Mouse (Mus musculus) Patski (cell line): ENCODE measurements around the gene Ulk4. TPM values are rescaled to one million over a fixed set of nuclear protein-coding genes. Genes with fewer than 3 reads are reported as not detected.
A peak's percentile ranks its signal among the peaks of the same experiment; 100 is the strongest.

ENCODE experiments used
- ATAC-seq: fragments of 100-300 bp; one replicate; pipeline ENCODE4 v1.8.0; 2021
- CTCF ChIA-PET: fragments of 350-600 bp; sonication (Branson Sonifier 250); formaldehyde crosslinking; loops from one replicate; lab custom pipeline; 2022; ENCODE audit warnings: inconsistent platforms; lab: Charles Lee
- POLR2A ChIA-PET: fragments of 350-600 bp; sonication (Branson Sonifier 250); formaldehyde crosslinking; loops from one replicate; lab custom pipeline; 2022; ENCODE audit warnings: antibody characterized with exemption, inconsistent platforms; lab: Charles Lee
- DNase-seq: peaks from one replicate; pipeline ENCODE4 v3.0.0-alpha.2; 2011; ENCODE audit warnings: low read depth, low spot score
- H3K27me3 ChIP-seq: fragments of 371-371 bp; one replicate; pipeline ENCODE4 v1.5.1; 2021
- CTCF ChIP-seq: fragments of 100-300 bp; IDR thresholded peaks from one replicate; pipeline ENCODE4 v1.5.1; 2021
- in situ Hi-C: fragments of 300-500 bp; cut with MboI; formaldehyde crosslinking; loops from 3 replicates; pipeline ENCODE4 v1.11.1; 2018; ENCODE audit warnings: low pct_unique_long_range_greater_than_20kb, mixed read lengths
- polyA plus RNA-seq: library from polyadenylated mRNA; unstranded; gene quantifications from one replicate; pipeline ENCODE4 v1.2.3, GENCODE M21; 2021

Gene Ulk4
- polyA plus RNA-seq, 1 experiment from 2014 or later = 6.2 TPM

DNA sequence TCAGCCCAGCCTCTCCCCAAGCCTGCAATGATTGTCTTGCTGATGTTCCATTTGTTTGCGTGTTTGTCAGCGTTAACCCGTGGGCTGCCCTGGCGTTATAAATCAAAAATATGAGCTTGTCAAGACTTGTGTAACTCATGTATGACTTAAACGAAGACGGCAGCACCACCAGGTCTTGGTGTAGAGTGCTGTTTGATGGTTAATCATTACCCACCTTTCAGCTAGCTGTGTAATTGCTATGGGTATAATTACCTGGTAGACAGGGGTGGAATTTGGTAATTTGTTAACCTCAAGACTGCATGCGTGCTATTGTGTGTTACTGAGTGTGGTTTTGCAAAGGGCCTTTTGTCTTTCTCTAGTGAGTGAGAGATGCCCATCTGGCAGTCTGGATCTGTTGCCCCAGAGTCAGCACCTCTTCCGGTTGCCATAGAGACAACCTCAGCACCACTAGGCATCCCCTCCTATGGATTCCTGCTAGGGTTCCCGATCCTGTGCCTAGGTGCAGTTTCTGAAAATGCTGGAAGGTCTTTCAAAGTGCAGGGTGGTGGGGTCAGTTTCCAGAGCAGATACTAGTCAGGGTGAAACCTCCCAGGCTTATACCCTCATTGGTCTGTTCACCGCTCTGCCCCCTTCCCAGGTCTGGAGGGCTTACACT is 35.4 kb upstream of the Ulk4 start:
- POLR2A ChIA-PET = no interaction called here
- ATAC-seq = peak; percentile 70
- CTCF ChIA-PET = interaction anchor here (0.8 to 1.5 kb wide), 4 partner anchors 9 to 36 kb away, joined by 3 read pairs; no protein-coding TSS in a partner anchor
- H3K27me3 ChIP-seq = no peaks in the 10 kb centered on the region
- TF ChIP-seq CTCF = no peak
- in situ Hi-C loops = no loop called here
- no peak for DNase-seq

DNA sequence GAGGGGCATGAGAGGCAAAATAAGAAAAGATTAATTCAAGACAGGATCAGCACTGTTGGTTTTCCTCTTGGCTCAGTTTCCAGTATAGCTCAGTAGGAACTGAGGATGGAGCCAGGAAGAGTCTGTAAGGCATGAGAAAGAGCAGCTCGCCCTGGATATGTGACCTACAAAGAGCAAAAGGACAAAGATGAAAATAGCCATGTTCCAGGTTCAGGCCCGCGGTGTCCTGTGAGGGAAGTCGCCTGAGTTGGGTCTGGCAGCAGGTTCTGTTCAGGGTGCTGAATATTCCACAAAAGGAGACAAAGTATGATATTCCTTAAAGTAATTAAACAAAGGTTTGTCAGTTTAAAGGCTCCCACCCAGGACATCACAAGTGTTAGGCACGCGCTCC is 34.8 kb upstream of the Ulk4 start:
- DNase-seq (no peak), ATAC-seq (no peak)
- no peaks in the 10 kb centered on the region for H3K27me3 ChIP-seq
- in situ Hi-C loops = no loop called here
- ChIA-PET CTCF (interaction anchor here (0.8 to 1.5 kb wide), 3 partner anchors 12 to 36 kb away, joined by 3 read pairs; no protein-coding TSS in a partner anchor), POLR2A (interaction anchor here (0.7 kb wide), 1 partner anchor 18 kb away, joined by 3 read pairs; no protein-coding TSS in a partner anchor)
- TF ChIP-seq CTCF = no peak

DNA sequence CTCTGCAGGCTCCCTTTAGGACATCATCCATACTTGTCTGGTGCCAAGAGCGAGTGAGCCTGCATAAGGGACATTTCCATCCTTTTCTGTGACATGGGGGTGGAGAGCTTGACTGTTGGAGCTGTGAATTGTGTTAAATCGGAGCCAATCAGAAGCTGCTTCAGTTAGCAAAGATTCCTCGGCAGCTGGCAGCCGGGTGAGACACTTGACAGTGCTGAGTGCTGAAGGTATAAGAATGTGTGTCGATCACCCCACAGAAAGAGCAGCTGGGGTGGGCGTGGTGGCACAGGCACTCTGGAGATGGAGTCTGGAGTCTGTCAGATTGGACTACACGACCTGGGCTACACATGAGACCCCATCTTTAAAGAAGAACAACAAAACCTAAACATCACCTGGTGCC is 33.5 kb upstream of the Ulk4 start:
- no peak for ATAC-seq
- no peaks in the 10 kb centered on the region for H3K27me3 ChIP-seq
- no peak for DNase-seq
- ChIA-PET POLR2A (no interaction called here), CTCF (no interaction called here)
- no peak for TF ChIP-seq CTCF
- in situ Hi-C loops = no loop called here

DNA sequence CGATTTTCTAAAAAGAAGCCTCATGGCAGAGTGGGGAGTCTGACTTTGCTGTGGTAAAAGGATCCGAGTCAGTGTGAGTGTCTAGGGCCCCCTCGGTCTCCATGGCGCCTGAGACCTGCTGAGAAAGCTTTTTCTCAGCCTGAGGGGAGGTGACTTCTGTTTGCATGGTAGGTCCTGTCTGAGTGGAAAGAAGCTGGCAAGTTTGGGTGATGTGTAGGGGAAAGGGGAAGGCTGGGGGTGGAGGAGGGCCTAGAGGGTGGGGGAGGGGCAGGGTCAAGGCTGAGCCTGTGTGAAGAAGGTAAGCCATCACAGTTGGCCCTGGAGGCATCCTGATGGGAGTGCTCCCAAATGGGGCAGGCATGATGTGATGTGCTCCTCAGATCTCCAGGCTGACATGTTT is 32.3 kb upstream of the Ulk4 start:
- no peaks in the 10 kb centered on the region for H3K27me3 ChIP-seq
- no peak for ATAC-seq
- CTCF ChIA-PET = no interaction called here
- no peak for TF ChIP-seq CTCF
- POLR2A ChIA-PET = no interaction called here
- DNase-seq = no peak
- in situ Hi-C loops = loop anchor here (10.0 kb wide), 1 partner anchor 46 kb away; no protein-coding TSS in a partner anchor

DNA sequence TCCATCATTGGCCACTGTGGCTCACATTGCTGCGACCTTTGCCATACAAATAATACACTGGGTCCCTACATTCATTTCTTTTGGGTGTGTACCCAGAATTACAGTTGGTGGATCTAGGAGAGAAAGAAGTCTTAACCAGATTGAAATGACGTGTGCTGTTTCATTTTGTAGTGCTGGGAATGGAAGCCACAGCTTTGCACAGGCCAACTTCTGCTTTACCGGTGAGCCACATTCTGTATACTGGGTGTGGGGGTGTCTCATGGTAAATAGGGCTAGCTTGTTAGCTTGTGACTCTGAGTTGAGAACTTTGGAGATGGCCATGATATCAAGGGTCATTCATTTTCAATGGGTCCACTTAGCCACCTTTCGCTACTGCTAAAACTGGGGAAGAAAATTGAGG is 28.5 kb upstream of the Ulk4 start:
- ChIA-PET POLR2A (interaction anchor here (0.6 to 1.2 kb wide), 2 partner anchors 19 to 28 kb away, joined by 3 read pairs; no protein-coding TSS in a partner anchor), CTCF (no interaction called here)
- DNase-seq (no peak), ATAC-seq (no peak)
- TF ChIP-seq CTCF = no peak
- no peaks in the 10 kb centered on the region for H3K27me3 ChIP-seq
- in situ Hi-C loops = loop anchor here (10.0 kb wide), 1 partner anchor 49 kb away; no protein-coding TSS in a partner anchor

DNA sequence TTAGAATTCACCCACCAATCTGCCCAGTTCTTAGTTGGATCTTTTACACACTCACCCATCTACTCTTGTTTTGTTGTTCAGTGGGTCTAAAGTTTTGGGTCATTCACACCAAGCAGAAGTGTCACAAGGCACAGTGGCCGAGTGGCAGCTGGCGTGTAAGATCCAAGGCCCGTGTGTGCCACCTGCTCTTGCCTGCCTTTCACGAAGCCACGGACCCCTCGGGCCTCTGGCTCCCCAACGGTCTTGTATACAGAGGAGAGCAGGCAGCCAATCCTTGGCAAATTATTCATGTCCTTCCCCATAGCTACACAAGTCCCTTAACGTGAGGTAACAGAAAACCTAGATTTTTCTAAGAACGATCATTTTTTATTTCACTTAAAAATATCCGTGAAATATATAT is 27.5 kb upstream of the Ulk4 start:
- DNase-seq (no peak), ATAC-seq (no peak)
- no peak for TF ChIP-seq CTCF
- CTCF ChIA-PET = interaction anchor here (1.3 kb wide), 1 partner anchor 8 kb away, joined by 3 read pairs; no protein-coding TSS in a partner anchor
- POLR2A ChIA-PET = no interaction called here
- in situ Hi-C loops = loop anchor here (10.0 kb wide), 1 partner anchor 50 kb away; no protein-coding TSS in a partner anchor
- no peaks in the 10 kb centered on the region for H3K27me3 ChIP-seq

DNA sequence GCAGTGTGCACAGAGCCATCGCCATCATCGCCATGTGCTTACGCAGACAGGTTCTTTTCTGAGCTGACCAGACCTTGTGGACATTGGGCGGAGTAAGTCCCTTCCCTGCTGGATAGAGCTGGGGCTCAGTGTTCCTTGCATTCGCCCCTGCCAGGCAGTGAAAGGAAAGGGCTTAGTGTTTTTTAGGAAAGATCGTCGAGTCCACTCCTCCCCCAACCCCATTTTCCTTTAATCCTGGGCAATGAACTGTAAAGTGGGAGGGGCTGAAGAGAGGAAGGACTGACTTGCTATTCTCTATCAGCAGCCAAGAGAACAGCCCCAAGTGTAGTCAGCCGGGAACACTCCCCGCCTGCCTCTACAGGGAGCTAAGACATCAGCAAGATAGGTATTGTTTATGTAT is 26.8 kb upstream of the Ulk4 start:
- in situ Hi-C loops = loop anchor here (10.0 kb wide), 1 partner anchor 51 kb away; no protein-coding TSS in a partner anchor
- ATAC-seq = no peak
- no peaks in the 10 kb centered on the region for H3K27me3 ChIP-seq
- ChIA-PET CTCF (interaction anchor here (1.3 kb wide), 1 partner anchor 9 kb away, joined by 3 read pairs; no protein-coding TSS in a partner anchor), POLR2A (no interaction called here)
- TF ChIP-seq CTCF = no peak
- no peak for DNase-seq

DNA sequence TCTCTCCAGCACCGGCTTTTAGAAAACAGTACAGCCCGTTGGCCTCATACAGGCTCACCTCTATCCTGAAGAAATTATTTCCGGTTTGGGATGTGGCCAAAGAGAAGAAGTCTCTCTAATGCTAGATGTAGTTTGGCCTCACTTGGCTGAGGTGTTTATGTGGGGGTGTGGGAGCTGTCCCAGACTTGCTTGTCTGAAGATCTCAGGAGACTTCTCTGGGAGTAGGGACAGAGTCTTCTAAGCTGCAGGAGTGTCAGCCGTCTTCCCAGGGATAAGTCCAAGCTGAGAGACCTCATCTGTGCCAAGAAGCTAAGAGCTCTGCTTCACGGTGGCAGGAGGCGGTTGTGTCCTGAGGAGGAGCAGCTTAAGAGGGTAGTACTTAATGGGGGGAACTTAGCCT is 26.1 kb upstream of the Ulk4 start:
- POLR2A ChIA-PET = no interaction called here
- CTCF ChIA-PET = interaction anchor here (1.3 kb wide), 1 partner anchor 10 kb away, joined by 3 read pairs; no protein-coding TSS in a partner anchor
- no peak for TF ChIP-seq CTCF
- DNase-seq = no peak
- no peak for ATAC-seq
- in situ Hi-C loops = loop anchor here (10.0 kb wide), 1 partner anchor 52 kb away; no protein-coding TSS in a partner anchor
- no peaks in the 10 kb centered on the region for H3K27me3 ChIP-seq

DNA sequence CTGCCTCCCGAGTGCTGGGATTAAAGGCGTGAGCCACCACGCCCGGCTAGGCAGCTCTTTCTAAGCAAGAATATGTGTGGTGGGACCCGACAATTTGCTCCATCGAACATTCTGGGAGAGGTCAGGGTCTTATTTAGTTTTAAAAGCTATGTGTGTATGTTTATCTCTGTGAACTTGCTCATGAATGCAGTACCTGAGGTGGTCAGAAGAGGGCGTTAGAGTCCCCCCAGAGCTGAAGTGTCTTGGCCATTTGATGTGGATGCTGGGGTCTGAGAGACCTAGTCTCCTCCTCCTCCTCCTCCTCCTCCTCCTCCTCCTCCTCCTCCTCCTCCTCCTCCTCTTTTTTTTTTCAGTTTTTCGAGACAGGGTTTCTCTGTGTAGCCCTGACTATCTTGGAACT is 25.5 kb upstream of the Ulk4 start:
- in situ Hi-C loops = loop anchor here (10.0 kb wide), 1 partner anchor 52 kb away; no protein-coding TSS in a partner anchor
- H3K27me3 ChIP-seq = no peaks in the 10 kb centered on the region
- DNase-seq (no peak), ATAC-seq (no peak)
- POLR2A ChIA-PET = no interaction called here
- TF ChIP-seq CTCF = no peak
- CTCF ChIA-PET = interaction anchor here (0.8 kb wide), 1 partner anchor 49 kb away, joined by 4 read pairs; no protein-coding TSS in a partner anchor

DNA sequence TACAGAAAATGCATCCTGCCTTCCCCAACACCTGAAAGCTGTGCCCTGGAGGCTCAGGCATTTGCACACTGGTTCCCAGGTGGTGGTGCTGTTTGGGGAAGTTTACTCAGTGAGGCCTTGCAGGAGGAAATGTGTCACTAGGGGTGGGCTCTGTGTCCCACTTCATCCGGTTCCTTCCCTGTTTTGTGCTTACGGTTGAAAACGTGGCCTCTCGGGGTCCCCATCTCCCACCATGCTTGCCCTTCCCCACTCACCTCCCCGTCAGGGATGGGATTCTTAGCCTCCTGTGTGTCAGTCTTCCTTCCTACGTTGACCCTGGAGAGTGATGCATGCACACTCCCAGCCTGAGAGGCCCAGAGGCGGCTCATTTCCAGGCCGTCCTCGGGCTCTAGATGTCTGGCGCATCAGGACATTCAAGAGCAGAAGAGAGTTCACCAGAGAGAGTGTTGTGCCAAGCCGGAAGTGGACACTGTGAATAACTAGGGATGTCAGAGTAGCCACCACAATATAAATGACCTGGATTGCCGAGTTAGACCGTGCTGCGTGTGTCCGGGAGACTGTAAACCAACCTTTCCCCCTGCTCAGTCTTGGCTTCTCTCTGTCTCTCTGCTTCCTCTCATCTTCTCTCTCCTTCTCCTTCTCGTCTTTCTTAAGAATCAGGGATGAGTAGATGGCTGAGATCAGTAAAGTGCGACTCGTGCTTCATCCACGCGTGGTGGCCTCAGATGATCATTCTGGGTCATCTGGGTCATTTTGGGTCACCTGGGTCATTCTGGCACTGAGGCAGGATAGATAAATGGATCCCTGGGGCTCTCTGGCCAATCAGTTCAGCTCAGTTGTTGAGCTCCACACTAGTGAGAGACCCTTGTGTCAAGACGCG is 24.3 kb upstream of the Ulk4 start:
- POLR2A ChIA-PET = no interaction called here
- in situ Hi-C loops = loop anchor here (10.0 kb wide), 1 partner anchor 54 kb away; no protein-coding TSS in a partner anchor
- DNase-seq (no peak), ATAC-seq (no peak)
- no peaks in the 10 kb centered on the region for H3K27me3 ChIP-seq
- CTCF ChIA-PET = interaction anchor here (1.2 kb wide), 1 partner anchor 50 kb away, joined by 4 read pairs; no protein-coding TSS in a partner anchor
- TF ChIP-seq CTCF = no peak
